Mouse (Mus musculus) layer of hippocampus, adult 9-11 months (tissue): ENCODE measurements around the gene Ccdc170.
"Not testable (repeated sequence)": the region's sequence is repeated elsewhere in the genome, so short reads cannot be mapped to it uniquely, and the experiment has no call there.

ENCODE experiments used
- DNase-seq: peaks from one replicate; pipeline ENCODE4 v3.0.0; 2022

The Ccdc170 gene

GRCm38 (mm10) chr10:4482355-4482754, at the start of gene Ccdc170:
Ccdc170 (plus strand) TSS chr10:4482502.
- no peak for DNase-seq

GRCm38 (mm10) chr10:4432996-4433755, 49.1 kb upstream of the Ccdc170 start:
- no peak for DNase-seq

- not testable (repeated sequence) for DNase-seq
These were observed 48.4 kb upstream of the Ccdc170 start for GRCm38 (mm10) chr10:4433871-4434270.

- no peak for DNase-seq
These were observed 46.9 kb upstream of the Ccdc170 start for GRCm38 (mm10) chr10:4435416-4435815.

- no peak for DNase-seq
These were observed 25.9 kb upstream of the Ccdc170 start for GRCm38 (mm10) chr10:4456409-4456808.

- DNase-seq, result no peak
These were observed 22.1 kb upstream of the Ccdc170 start for GRCm38 (mm10) chr10:4460201-4460600.

- DNase-seq, result no peak
These were observed 16.5 kb upstream of the Ccdc170 start for GRCm38 (mm10) chr10:4465799-4466198.

- DNase-seq, result no peak
These were observed 12.9 kb upstream of the Ccdc170 start for GRCm38 (mm10) chr10:4469406-4469805.

- no peak for DNase-seq
These were observed 8.7 kb upstream of the Ccdc170 start for GRCm38 (mm10) chr10:4473591-4473993.

- DNase-seq, result no peak
These were observed 6.9 kb upstream of the Ccdc170 start for GRCm38 (mm10) chr10:4475431-4475830.

GRCm38 (mm10) chr10:4476604-4477003, 5.7 kb upstream of the Ccdc170 start:
- DNase-seq, result no peak

- no peak for DNase-seq
These were observed 1.4 kb upstream of the Ccdc170 start for GRCm38 (mm10) chr10:4480929-4481328.

GRCm38 (mm10) chr10:4481695-4482094, 607 bp upstream of the Ccdc170 start:
- DNase-seq, result no peak

GRCm38 (mm10) chr10:4483848-4484247, 1.5 kb downstream of the Ccdc170 start:
- no peak for DNase-seq

GRCm38 (mm10) chr10:4484986-4485385, 2.7 kb downstream of the Ccdc170 start:
- no peak for DNase-seq

GRCm38 (mm10) chr10:4489865-4490264, 7.6 kb downstream of the Ccdc170 start:
- no peak for DNase-seq

GRCm38 (mm10) chr10:4491281-4491680, 9.0 kb downstream of the Ccdc170 start:
- no peak for DNase-seq

GRCm38 (mm10) chr10:4492045-4492444, 9.7 kb downstream of the Ccdc170 start:
- DNase-seq, result no peak

GRCm38 (mm10) chr10:4492909-4493308, 10.6 kb downstream of the Ccdc170 start:
- no peak for DNase-seq

GRCm38 (mm10) chr10:4503251-4503650, 20.9 kb downstream of the Ccdc170 start:
- no peak for DNase-seq

GRCm38 (mm10) chr10:4512725-4513124, 30.4 kb downstream of the Ccdc170 start:
- no peak for DNase-seq

GRCm38 (mm10) chr10:4517614-4518013, 35.3 kb downstream of the Ccdc170 start:
- no peak for DNase-seq

- no peak for DNase-seq
These were observed 37.3 kb downstream of the Ccdc170 start for GRCm38 (mm10) chr10:4519645-4520044.

GRCm38 (mm10) chr10:4520394-4521102, 38.2 kb downstream of the Ccdc170 start:
- DNase-seq, result no peak
